Mouse (Mus musculus) spleen, adult 2 months (tissue): ENCODE measurements at regions not wholly inside any gene's neighbourhood (a gene's known extent, or its start where the extent isn't known, plus 50 kb on each side); places are given as distances from the start of the nearest gene placed in this dataset.

Source experiments
- CTCF ChIP-seq: fragments of 200-500 bp; IDR thresholded peaks from 2 replicates; pipeline ENCODE4 v1.5.1; 2011; ENCODE audit warnings: mild to moderate bottlenecking, inconsistent platforms; ENCODE audit not compliant: insufficient read depth, insufficient read length, insufficient replicate concordance; ENCODE audit errors: extremely low read depth
- POLR2A ChIP-seq: fragments of 200-500 bp; IDR thresholded peaks from 2 replicates; pipeline ENCODE4 v1.6.1; 2011; ENCODE audit warnings: low read depth, low read length, inconsistent platforms

GRCm38 (mm10) chr3:58110911-58111476, 263.1 kb upstream of the Pfn2 start:
- TF ChIP-seq CTCF (no peak), POLR2A (no peak)
